Mouse (Mus musculus) kidney, postnatal 25 days (tissue): ENCODE results near the gene Msi2.

Source experiments
- DNase-seq, 2 experiments: peaks; one replicate each; pipeline ENCODE4 v3.0.0; 2021; ENCODE audit warnings: mixed read lengths in 2 of 2

Msi2 gene

GRCm38 (mm10) chr11:88612141-88612540, 106.2 kb downstream of the Msi2 start:
- no peak for DNase-seq

DNA sequence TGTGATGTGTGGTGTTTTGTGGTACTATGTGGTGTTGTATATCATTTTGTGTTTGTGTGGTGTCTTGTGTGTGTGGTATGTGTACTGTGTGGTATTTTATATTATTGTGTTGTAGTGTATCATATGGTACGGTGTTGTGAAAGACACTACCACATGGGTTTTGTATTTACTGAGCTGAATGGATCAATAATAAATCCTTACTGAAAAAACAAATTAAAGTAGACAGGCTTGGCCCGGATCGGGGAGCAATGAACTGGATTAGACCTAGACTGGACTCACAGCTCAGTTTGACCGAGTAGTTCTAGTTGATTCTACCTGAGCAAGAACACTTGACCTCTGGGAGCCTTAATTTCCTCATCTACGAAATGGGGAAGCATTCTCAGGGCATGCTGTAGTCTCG, 107.5 kb downstream of the Msi2 start:
- no peak for DNase-seq

DNA sequence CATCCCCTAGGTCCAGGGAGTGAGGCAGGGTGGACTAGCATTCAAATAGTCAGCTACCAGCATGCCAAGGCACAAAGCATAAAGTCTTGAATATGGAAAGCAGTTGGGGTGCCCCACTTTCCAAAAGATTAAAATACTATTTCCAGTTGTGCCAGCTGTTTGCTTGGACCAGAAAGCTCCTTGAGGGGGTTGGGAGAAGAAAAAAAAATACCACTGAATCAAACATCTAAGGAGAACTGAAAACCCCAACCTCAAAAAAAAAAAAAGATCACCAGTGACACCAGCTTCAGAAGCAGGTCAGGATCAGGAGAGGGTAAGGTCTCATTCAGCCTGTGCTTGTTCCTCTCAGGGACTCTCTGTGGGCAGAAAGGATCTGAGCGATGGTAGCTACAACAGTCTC, 108.2 kb downstream of the Msi2 start:
- no peak for DNase-seq

GRCm38 (mm10) chr11:88608584-88608983, 109.7 kb downstream of the Msi2 start:
- DNase-seq, result no peak

DNA sequence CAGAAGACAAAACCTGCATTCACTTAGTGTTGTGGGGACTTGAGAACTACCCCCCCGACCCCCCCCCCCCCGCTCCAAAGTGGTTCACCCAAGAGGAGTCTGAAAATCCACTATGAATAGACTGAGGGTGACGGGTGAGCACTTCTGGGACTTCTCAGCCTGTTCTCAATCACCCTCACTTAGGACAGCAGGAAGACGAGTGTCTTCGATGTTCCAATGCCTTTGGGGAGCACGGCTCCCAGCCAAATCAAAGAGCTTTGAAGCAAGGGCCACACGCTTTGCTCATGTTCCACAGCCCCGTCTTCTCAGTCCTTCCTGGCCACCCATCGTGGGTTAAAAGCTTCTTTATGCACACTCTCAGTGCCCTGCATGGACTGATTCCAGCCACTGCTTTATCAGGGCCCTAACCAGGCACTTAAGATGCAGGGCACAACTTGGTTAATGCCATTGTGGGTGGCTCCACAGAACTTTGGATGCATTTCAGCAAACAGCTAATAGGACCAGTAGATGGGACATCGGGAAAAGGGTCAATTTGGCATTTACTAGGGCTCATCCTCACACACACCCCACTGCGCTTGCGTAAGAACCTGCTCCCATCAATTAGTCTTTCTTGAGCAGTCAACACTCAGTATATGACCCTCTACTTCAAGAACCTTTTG, 110.5 kb downstream of the Msi2 start:
- no peak for DNase-seq

DNA sequence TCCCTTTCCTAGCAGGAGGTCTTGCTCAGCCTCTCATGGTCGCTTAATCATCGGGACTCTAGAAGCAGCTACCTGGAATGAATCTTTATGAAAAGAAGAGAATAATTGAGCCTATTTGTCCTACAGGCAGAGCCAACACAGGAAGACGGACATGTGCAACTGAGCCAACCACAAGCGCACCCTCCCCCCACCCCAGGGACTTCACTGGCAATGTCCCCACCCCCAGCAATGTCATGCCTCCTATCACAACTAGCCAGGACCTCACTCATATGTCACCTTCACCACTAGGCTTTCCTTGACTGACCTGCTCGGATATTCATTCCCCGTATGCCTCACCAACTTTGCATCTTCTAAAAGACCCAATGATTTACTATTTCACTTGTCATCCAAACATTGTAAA, 112.5 kb downstream of the Msi2 start:
- no peak for DNase-seq

GRCm38 (mm10) chr11:88605098-88605525, 113.2 kb downstream of the Msi2 start:
- no peak for DNase-seq

DNA sequence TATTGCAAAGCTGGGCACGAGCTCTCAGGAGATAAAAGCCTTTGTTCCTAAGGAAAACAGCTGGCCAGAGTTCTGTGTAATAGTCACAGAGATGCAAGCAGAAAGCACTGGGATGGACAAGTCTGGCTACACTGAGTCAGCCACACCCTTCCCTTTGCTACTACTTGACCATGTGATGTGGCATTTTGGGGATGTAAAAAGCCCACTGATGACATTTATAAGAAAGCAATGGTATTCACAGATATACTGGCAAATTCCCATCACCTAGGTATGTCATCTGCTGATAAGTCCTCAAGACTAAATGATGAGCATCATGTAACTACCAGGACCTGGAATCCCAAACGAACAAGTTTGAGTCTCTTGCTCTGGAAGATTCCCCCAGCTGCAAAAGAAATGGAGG, 113.7 kb downstream of the Msi2 start:
- no peak for DNase-seq

DNA sequence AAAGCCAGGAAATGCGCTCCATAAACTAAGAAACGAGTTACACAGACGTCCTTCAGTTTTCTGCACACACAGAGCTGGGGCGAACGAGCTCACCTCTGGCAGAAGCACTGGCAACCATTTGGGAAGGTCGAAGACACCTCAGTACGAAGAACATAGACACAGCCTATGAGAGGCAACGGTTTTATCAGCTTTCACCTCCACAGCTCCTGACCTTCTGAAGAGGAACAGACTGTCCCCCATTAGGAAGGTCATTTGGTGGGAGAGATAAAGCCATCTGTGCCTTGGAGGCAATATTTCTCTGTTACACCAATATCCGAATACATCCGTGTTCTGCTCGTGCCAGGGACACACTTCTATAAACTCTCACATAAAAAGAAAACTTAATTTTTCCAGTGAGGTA, 114.9 kb downstream of the Msi2 start:
- no peak for DNase-seq

- no peak for DNase-seq
These were observed 115.7 kb downstream of the Msi2 start for GRCm38 (mm10) chr11:88602471-88603120.

DNA sequence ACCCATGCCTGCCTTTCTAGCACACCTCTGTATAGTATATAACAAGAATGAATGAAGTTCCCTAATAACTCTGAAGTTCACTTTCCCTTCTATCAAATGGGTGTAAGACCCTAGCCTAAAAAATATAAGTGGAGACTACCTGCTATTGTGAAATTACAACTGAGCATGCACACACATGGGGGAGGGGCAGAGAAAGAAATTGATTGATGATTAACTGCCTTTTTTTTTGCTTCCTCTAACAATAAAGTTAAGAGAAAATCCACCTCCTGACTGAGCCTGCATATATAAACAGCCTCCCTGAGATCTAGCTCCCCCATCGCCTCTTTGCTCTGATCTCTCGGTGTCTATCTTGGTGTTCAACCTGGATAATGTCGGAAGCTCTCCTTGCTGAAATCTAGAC, 118.1 kb downstream of the Msi2 start:
- DNase-seq, result no peak

DNA sequence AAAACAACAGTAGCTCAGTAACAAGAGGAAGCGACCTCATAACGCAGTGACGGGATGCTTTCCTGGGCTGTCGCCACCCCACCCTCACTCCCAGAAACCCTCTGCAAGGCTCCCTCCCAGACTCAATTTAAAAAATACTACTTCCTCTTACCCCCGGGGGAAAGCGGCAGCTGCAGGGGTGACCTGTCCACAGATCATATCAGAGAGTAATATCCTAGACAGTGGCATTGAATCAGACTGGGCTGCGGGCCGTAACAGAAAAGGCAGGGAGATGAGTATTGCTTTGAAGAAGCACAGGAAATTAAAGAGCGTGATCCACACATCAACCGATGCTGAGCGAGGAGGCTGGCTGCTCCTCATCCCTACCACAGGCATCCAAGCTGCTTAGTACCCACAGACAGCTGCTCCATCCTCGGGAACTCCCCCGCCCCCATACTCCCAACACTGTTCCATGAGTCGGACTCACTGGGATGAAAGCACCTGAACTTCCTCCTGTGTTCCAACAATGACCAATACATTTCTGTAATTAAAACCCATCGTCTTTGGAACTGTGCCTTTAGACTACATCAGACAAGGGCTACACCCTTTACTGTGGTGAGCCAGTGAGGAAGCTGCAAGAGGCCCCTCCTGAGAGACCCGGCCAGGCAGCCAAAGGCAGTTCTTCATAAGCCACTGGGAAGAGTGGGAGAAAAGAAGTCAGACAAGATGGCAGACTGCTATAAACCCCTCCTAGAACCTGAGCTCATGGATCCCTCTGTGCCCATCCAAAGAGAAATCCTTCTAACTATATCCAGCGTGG, 118.8 kb downstream of the Msi2 start:
- no peak for DNase-seq

DNA sequence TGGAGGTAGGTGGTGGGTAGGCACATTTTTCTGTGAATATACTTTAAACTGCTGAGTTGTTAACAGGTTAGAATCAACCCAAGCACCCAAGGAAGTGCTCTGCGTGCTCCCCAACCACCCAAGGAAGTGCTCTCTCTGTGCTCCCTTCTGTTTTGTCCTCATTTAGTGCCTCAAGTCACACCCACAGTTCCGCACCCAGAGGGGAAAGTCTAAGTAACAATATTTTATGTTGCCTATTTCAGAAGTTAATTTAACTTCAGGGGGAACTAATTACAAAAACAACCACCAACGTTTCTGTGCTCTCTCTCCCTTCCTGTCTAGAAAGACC, 119.5 kb downstream of the Msi2 start:
- DNase-seq, result no peak

DNA sequence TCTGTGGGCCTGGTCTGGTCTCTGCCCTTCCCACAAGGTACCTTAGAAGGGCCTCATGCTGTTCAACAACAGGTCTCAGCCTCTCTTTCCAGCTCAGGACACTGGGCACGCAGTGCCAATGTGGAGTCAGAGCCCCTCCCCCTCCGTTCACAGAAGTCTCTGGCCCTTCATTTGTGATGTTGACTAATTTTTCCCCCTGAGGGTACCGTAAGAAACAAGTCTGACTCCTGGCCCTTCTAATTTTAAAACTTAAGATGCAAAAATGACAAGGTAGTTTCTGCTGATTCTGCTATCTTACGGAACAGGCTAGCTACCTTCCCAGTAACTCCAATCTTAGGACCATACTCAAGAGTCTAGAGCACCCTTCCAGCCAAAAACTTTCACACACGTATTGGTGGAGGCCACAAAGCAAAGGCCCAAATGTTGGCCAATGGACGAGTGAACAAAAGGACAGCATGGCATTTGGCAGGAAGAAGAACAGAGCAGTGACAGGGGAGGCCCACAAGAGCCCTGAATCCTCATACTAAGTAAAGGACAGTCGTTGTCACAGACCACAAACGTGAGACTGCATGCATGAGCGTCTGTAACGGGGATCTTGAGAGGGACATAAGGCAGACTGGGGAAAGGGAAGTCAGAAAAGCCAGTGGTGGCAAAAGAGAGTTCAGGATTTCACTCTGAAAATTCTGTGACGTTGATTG, 120.0 kb downstream of the Msi2 start:
- no peak for DNase-seq

GRCm38 (mm10) chr11:88595616-88596015, 122.7 kb downstream of the Msi2 start:
- peak in 1 of 2 experiments; percentile 66 for DNase-seq

- DNase-seq, result no peak
These were observed 123.3 kb downstream of the Msi2 start for GRCm38 (mm10) chr11:88594804-88595611.

GRCm38 (mm10) chr11:88594010-88594409, 124.3 kb downstream of the Msi2 start:
- no peak for DNase-seq

DNA sequence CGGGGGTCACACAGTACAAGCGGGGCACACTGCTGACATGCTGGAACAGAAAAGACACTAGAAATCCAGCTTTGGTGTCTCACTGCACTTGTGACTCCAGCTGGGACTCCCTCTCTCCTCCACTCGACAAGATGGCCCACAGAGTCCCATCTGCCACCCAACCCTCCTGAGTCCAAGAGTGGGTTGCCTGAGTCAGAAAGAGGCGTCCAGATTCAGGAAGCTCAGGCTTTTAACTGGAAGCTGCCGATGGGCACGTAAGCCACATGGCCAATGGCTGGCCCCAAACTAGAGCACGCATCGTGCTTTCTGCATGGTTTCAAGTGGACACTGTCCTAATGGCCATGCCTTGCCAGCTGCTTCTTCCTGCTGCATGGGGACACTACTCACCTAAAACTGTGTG, 126.2 kb downstream of the Msi2 start:
- no peak for DNase-seq

DNA sequence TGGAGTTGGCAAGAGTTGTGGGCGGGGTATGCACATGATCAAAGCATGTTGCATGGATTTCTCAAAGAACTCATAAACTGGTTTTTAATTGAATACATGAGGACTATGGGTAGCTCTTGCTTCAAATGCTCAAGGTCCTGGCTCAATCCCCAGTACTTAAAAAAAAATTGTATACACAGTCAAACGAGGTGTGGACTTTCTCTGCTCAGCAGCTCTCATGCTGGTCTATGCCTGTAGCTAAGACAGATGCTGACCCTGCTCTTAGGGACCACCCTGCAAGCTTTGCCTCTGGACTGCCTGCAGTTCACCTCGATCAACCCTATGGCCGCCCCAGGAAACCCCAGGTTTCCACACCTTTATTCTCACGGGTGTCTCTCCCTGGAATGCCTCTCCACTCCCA, 127.7 kb downstream of the Msi2 start:
- DNase-seq, result no peak

- no peak for DNase-seq
These were observed 128.7 kb downstream of the Msi2 start for GRCm38 (mm10) chr11:88589641-88590040.

DNA sequence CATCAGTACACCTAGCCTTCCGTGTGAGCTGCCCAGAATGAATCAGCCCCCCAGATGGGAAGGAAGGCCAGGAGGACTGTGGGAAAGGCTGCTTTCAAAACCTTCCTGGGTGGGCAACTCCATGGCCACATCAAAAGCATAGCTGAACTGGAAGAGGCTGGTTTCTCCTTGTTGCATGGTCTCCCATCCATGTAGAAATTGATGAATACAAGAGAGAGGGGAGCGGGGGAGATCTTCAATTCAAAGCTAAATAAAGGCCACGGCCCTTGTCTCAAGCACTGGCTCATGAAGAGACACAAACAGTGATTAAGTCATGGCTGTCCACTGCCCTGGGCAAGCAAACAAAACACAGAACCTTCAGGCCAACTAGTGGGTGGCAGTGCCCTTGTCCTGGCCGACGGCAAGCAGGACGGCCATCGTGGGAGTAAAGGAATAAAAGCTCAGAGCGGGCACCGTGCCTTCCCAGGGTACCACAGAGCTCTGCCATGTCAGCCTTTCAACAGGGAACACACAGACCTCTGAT, 129.6 kb downstream of the Msi2 start:
- no peak for DNase-seq

DNA sequence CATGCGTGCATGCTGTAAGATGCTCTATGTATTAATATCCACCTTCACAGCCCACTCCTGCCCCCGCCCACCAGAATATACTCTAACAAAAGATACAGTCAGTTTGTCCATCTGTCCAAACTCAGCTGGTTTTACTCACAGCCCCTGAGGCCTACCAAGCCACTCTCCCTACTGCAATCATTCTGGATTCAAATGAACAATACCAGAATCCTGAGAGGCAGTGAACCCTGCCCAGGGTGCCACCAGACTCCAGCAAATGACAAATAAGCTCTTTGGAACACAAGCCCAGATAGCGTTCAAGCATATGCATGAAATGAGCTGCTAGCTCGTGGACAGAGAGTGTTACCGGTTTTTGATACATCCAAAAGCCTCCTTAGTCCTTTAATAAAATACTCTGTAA, 130.6 kb downstream of the Msi2 start:
- DNase-seq, result peak; percentile 32 to 55
